Mouse (Mus musculus): Measurements from ENCODE around the gene Myo16. TPM values are rescaled to one million over a fixed set of nuclear protein-coding genes. Genes with fewer than 3 reads are reported as not detected.

Gene Myo16
- total RNA-seq, 2 experiments from 2014 or later, result 22.1 to 23.7 TPM

GRCm38 (mm10) chr8:10683088-10683487, 529.4 kb downstream of the Myo16 start:
- no peak overlapping the region for H3K4me3 ChIP-seq
- TF ChIP-seq CTCF (conservative IDR thresholded peaks at IDR 0.05), result no peak
- no peak overlapping the region for H3K27ac ChIP-seq
- DNase-seq (ENCODE audit: low spot score in 2 of 2), result no peak

Other genes starting within 250 kb of the Myo16 start
- gene Lig4, start 176.2 kb upstream of the Myo16 start, total RNA-seq (2021), result 10 to 100 TPM; 11.2 to 11.6 TPM
- 10 to 100 TPM; 27.8 to 28.2 TPM for gene Abhd13, start 176.2 kb upstream of the Myo16 start, total RNA-seq (2021)
- gene Tnfsf13b, start 147.4 kb upstream of the Myo16 start, total RNA-seq (2021), result 1 to 10 TPM; 1.5 to 2.2 TPM

Measured in layer of hippocampus, adult 2 months (tissue).